Mouse (Mus musculus) ES-E14 (cell line): ENCODE data around the gene Bcas3. TPM values are rescaled to one million over a fixed set of nuclear protein-coding genes. Genes with fewer than 3 reads are reported as not detected.

ENCODE experiments used
- DNase-seq: peaks from one replicate; pipeline ENCODE4 v3.0.0-alpha.2; 2013; ENCODE audit warnings: low read depth, low spot score
- H3K27ac ChIP-seq: 2 replicates; pipeline ENCODE4 v1.5.1; 2012; ENCODE audit warnings: low read depth, mild to moderate bottlenecking, low read length, moderate library complexity, mixed read lengths; ENCODE audit not compliant: poor library complexity, insufficient read depth, severe bottlenecking
- H3K36me3 ChIP-seq: 2 replicates; pipeline ENCODE4 v1.6.1; 2012; ENCODE audit warnings: mild to moderate bottlenecking, low read length, moderate library complexity, mixed read lengths; ENCODE audit not compliant: control insufficient read depth, poor library complexity, insufficient read depth, severe bottlenecking
- H3K4me1 ChIP-seq, 2 experiments: fragments of 150-350 bp in 1 of 2; sonication (generic) in 1 of 2; 2 replicates each; pipeline ENCODE4 v1.6.1; 2012; ENCODE audit warnings: low read length in 2 of 2, mild to moderate bottlenecking in 1 of 2, mixed read lengths in 1 of 2; ENCODE audit not compliant: control insufficient read depth in 2 of 2, insufficient read depth in 2 of 2, poor library complexity in 1 of 2
- H3K4me3 ChIP-seq, 2 experiments: fragments of 150-350 bp in 1 of 2; sonication (generic) in 1 of 2; 2 replicates each; pipeline ENCODE4 v1.5.1; 2012; ENCODE audit warnings: low read length in 2 of 2, low read depth in 1 of 2, mild to moderate bottlenecking in 1 of 2, mixed read lengths in 1 of 2; ENCODE audit not compliant: insufficient read depth in 1 of 2, poor library complexity in 1 of 2, severe bottlenecking in 1 of 2
- H3K9ac ChIP-seq: 2 replicates; pipeline ENCODE4 v1.6.1; 2012; ENCODE audit warnings: low read depth, mild to moderate bottlenecking, low read length, mixed read lengths; ENCODE audit not compliant: poor library complexity, insufficient read depth, severe bottlenecking
- H3K9me3 ChIP-seq: fragments of 150-350 bp; sonication (generic); 2 replicates; pipeline ENCODE4 v1.6.1; 2012; ENCODE audit warnings: low read depth, mild to moderate bottlenecking, low read length; ENCODE audit not compliant: control insufficient read depth, insufficient read depth
- CHD2 ChIP-seq: IDR thresholded peaks from 2 replicates; pipeline ENCODE4 v1.6.1; 2014; ENCODE audit warnings: mild to moderate bottlenecking, low read depth, low read length, inconsistent platforms
- HCFC1 ChIP-seq: IDR thresholded peaks from 2 replicates; pipeline ENCODE4 v1.6.1; 2012; ENCODE audit warnings: low read length, inconsistent platforms, borderline replicate concordance; ENCODE audit not compliant: insufficient read depth
- MAFK ChIP-seq: IDR thresholded peaks from 2 replicates; pipeline ENCODE4 v1.6.1; 2014; ENCODE audit warnings: mild to moderate bottlenecking, low read depth, low read length, inconsistent platforms; ENCODE audit not compliant: insufficient read depth
- ZC3H11A ChIP-seq: IDR thresholded peaks from 2 replicates; pipeline ENCODE4 v1.6.1; 2012; ENCODE audit warnings: low read depth, mild to moderate bottlenecking, inconsistent platforms, low read length, borderline replicate concordance
- ZNF384 ChIP-seq: IDR thresholded peaks from 2 replicates; pipeline ENCODE4 v1.6.1; 2012; ENCODE audit warnings: low read depth, low read length, inconsistent platforms
- in situ Hi-C, 2 experiments: fragments of 600-800 bp; cut with MboI; formaldehyde crosslinking; loops; one replicate each; pipeline ENCODE4 v1.15.1; 2025; ENCODE audit warnings: low sequenced_read_pairs in 2 of 2, inconsistent platforms in 1 of 2; ENCODE audit not compliant: unreplicated experiment in 2 of 2
- total RNA-seq: library from RNA; depleted of rRNA; stranded (reverse); fragments of 300-350 nt; gene quantifications from 2 replicates; pipeline ENCODE4 v1.2.3, GENCODE M21; 2012

Gene Bcas3
- total RNA-seq, 1 experiment, result 23.6 TPM

DNA sequence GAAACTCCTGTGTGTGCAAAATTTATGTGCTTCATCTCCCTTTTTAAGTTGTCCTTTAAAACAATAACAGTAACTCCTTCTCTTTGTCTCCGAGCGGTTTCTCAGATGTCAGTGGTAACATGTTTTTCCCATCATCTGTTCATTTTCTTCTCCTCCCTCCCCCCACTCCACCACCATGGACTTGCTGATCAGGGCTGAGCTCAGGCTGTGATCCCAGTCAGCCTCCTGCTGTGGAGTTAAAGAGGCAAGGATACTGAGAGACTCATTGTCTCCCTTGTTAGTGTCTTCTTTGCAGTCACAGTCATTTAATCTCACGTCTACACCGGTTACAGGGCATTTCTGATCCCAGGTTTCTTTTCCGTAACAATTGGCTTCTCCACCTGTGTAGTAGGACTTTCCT, 174.3 kb downstream of the Bcas3 start:
- DNase-seq, result peak; percentile 15
- no peaks in the 10 kb centered on the region for H3K9me3 ChIP-seq
- TF ChIP-seq ZC3H11A (no peak), ZNF384 (no peak), HCFC1 (no peak), CHD2 (no peak)
- no peak overlapping the region for H3K4me3 ChIP-seq
- no peak overlapping the region for H3K27ac ChIP-seq
- peaks cover 0 to 12% of the 10 kb centered on the region in 2 experiments; a peak in 1 of 4 replicates for H3K4me1 ChIP-seq
- H3K9ac ChIP-seq, result no peak overlapping the region
- H3K36me3 ChIP-seq, result no peaks in the 10 kb centered on the region
- in situ Hi-C loops, result no loop called here

DNA sequence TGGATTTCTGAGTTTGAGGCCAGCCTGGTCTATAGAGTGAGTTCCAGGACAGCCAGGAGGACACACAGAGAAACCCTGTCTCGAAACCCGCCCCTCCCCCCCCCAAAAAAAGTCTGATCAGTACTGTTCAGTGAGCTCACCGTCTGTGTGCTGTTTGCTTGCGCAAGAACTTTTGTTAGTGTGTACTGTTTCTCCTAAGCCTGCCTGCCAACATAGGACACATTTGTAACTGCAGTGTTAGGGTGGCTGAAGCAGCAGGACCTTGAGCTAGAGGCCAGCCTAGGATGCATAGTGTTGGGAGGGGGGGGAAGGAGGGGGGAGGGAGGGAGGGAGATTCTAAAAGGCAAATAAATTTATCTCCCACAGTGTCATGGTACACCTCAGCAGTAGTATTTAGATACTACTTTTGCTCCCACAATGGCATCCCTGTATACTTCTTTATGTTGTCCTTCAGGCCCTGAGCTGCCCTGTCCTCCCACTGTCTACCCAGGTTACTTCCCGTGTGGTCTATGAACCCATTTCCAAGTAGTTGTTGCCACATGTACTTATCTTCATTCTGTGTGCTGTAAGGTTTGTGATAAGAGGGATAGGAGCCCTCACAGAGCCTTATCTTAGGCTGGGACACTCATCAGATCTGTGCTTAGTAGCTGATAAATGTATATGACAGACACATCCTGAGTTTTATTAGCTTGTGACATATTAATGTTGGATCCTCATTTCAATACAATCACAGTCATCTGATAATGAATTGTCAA, 176.7 kb downstream of the Bcas3 start:
- in situ Hi-C loops, result no loop called here
- no peaks in the 10 kb centered on the region for H3K9me3 ChIP-seq

DNA sequence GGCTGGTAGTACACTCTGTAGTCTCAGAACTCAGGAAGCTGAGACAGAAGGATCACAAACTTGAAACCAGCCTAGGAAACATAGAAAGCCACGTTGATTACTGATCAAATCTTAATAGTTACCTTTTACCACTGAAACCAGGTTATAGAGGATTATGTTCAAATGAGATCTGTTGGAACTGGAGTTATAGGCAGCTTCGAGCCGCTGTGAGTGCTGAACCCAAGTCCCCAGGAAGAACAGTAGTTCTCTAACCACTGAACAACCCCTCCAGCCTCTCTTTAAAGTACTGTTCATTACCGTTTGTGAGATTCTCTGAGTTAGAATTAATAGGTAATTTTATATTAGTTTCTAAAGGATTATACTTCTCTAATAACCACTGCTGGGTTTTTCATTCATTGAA, 188.0 kb downstream of the Bcas3 start:
- no peaks in the 10 kb centered on the region for H3K4me1 ChIP-seq
- no peak for DNase-seq
- in situ Hi-C loops, result no loop called here
- no peak overlapping the region for H3K4me3 ChIP-seq
- TF ChIP-seq HCFC1 (no peak), ZNF384 (no peak), ZC3H11A (no peak), MAFK (no peak), CHD2 (no peak)
- H3K27ac ChIP-seq, result no peak overlapping the region
- H3K9ac ChIP-seq, result no peak overlapping the region
- H3K9me3 ChIP-seq, result no peaks in the 10 kb centered on the region
- H3K36me3 ChIP-seq, result no peaks in the 10 kb centered on the region

More for the DNA sequence above, 176.7 kb downstream of the Bcas3 start:
- TF ChIP-seq ZC3H11A (no peak), HCFC1 (no peak)
- no peak overlapping the region for H3K27ac ChIP-seq
- H3K9ac ChIP-seq, result no peak overlapping the region
- peaks cover 0 to 12% of the 10 kb centered on the region in 2 experiments; a peak in 1 of 4 replicates for H3K4me1 ChIP-seq
- DNase-seq, result no peak
- no peak overlapping the region for H3K4me3 ChIP-seq
- H3K36me3 ChIP-seq, result no peaks in the 10 kb centered on the region

DNA sequence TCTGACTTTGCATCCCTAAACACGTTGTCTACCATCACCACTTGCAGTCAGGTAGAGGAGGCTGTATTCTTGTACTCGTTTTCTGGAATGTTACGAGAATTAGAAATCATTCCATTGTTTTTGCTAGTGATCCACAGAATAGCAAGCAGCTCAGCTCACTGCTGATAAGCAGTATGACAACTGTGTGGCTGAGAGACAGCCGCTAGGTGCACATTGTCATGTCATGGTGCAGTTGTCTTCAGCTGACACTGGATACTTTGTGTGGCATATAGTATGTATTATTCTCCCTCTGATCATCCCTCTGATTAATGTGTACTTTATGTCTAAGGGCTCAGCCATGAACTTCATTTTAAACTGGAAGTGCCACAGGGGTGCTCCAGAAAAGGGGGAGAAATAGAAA, 190.3 kb downstream of the Bcas3 start:
- no peaks in the 10 kb centered on the region for H3K36me3 ChIP-seq
- H3K4me3 ChIP-seq, result no peak overlapping the region
- H3K4me1 ChIP-seq, result no peaks in the 10 kb centered on the region
- H3K27ac ChIP-seq, result no peak overlapping the region
- no peak for TF ChIP-seq ZNF384
- no peak for TF ChIP-seq ZC3H11A
- TF ChIP-seq CHD2, result no peak
- no peak for TF ChIP-seq MAFK
- no peak for TF ChIP-seq HCFC1
- DNase-seq, result no peak
- H3K9ac ChIP-seq, result no peak overlapping the region
- in situ Hi-C loops, result no loop called here
- H3K9me3 ChIP-seq, result no peaks in the 10 kb centered on the region

DNA sequence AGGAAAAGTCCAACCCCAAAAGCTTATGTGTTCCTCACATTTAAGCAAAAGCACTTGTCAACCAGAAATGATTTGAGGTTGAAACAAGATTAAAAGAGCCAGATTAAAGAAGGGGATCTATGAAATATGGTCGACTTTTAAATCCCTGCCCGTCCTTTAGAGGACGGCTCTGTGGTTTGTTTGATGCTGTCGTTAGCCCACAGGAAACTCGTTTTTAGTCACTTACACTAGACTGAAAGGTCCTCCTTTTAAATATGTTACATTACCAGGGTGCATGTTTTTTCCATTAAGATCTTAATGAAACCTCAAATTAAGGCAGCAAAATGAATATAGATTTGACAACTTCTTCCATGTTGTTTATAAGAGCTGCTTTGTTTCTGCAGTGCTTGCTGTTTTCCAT, 192.6 kb downstream of the Bcas3 start:
- TF ChIP-seq ZNF384 (no peak), ZC3H11A (no peak), CHD2 (no peak), HCFC1 (no peak), MAFK (no peak)

More for the DNA sequence above, 192.6 kb downstream of the Bcas3 start:
- Histone ChIP-seq H3K4me3 (no peak overlapping the region), H3K4me1 (no peaks in the 10 kb centered on the region), H3K27ac (no peak overlapping the region), H3K9me3 (no peaks in the 10 kb centered on the region), H3K36me3 (no peaks in the 10 kb centered on the region), H3K9ac (no peak overlapping the region)
- in situ Hi-C loops, result no loop called here
- no peak for DNase-seq
